Mouse (Mus musculus) heart, adult 11 months (tissue): ENCODE measurements around the gene Apbb1ip.
A peak's percentile ranks its signal among the peaks of the same experiment; 100 is the strongest.

Experiments used
- DNase-seq: peaks from one replicate; pipeline ENCODE4 v3.0.0; 2022

The Apbb1ip gene

DNA sequence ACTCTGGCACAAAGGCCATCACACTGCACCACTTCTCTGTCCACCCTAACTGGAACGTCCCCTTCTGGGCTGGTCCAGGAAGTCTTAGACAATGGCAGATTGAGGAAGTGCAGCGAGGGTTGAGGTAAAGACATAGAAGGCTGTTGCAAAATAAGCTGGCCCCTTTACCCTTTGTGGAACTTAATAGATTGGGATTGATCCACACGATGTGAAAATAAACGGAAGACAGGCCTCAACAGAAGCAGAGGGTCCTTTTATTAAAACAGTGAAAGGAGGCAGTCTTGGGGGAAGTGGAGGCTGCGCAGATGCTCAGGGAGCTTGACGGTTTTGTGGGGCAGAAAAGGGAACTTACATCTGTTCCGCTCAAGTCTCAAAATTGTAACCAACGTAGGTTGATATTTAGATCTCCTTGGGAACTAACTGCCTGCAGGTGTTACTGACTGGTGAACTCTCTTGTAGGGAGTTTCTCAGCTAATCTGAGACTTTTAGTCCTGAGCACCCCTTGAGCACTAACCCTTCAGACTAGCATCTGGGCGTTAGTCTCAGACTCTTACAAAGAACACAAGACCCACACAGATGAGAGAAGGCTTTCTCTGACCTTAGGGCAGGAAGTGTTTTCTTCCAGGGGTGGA is at the start of gene Apbb1ip:
TSS of gene Apbb1ip (plus strand) at position 546 of the 632 bp plus-strand sequence.
- peak; percentile 96 for DNase-seq

DNA sequence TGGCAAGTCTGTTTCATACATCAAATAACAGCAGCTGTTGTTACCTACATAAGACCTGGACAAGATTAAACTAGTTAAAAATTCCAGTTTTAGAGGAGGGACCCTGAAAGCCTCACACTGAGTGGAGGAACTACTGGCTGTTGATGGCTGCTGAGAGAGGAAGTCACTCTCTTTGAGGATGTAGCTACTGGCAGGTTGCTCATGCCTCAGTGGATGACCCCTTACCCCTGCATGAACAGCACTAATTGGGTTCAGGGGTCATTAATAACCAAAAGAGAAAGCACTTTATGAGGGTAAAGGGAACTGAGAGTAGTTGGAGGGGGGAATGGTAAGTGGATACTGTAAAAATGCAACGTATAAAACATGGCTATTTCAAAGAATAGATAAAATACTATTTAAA is 46.8 kb upstream of the Apbb1ip start:
- peak; percentile 49 for DNase-seq

DNA sequence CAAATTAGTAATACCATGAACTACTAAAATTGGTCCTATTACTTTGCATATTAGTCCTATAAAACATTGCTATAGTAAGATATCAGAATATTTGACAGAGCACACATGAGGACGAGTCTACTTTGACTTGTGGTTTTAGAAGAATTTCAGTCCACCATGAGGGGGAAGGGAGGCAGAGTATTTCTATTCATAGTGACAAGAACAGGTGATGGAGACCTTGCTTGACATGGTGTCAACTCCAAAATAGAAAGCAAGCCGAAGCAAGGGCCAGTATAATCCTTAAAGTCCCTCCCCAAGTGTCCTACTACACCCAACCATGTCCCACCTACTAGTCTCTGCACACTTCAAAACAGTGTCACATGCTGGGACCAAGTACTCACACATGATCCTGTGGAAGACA is 37.8 kb upstream of the Apbb1ip start:
- DNase-seq, result no peak

DNA sequence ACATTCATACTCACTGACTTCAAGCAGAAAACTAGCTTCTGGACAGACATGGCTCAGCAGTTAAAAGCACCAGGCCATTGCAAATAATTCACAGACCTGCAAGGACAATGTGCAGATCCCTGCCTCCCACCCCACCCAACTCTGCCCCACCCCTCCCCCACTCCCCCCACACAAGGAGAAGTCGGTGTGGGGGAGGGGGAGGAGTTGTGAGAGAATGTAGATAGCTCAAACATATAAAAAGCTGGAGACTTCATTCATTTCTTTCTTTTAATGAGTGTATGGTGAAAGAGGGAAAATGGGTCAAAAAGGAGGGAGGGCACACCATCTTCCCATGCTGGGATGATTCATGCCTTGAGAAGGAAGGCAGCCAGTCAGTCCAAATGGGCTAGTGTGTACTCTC is 34.5 kb upstream of the Apbb1ip start:
- DNase-seq, result no peak

DNA sequence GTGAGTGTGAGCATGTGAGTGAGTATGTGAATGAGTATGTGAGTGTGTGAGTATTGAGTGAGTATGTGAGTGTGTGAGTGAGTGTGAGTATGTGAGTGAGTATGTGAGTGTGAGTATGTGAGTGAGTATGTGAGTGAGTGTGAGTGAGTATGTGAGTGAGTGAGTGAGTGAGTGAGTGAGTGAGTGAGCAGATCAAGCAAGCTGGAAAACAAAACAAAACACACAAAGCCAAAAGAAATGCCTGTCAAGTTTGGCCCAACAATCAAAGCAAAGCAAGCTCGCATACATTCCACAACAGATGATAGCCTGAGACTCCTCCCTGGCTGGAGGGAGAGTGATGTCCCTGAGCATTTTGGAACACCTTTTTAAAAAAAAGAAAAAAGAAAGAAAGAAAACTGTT is 33.5 kb upstream of the Apbb1ip start:
- DNase-seq, result no peak

DNA sequence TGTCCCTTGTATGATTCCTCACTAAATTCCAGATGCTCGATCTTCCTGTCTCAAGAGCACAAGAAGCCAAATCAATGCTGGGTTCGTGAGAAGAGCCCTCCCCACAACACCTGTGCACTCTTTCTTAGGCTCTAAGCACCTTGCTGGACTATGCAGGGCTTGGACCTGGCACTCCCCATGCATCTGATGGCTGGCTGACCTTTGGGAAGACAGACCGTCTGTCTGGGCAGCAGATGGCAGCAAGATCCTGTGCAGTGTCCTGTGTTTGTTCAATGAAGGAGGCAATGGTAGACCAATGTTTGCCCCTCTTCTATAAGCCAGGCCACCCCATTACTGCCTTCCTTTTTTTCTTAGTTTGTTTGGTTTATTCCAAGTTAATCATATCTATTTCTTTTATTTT is 32.7 kb upstream of the Apbb1ip start:
- no peak for DNase-seq

DNA sequence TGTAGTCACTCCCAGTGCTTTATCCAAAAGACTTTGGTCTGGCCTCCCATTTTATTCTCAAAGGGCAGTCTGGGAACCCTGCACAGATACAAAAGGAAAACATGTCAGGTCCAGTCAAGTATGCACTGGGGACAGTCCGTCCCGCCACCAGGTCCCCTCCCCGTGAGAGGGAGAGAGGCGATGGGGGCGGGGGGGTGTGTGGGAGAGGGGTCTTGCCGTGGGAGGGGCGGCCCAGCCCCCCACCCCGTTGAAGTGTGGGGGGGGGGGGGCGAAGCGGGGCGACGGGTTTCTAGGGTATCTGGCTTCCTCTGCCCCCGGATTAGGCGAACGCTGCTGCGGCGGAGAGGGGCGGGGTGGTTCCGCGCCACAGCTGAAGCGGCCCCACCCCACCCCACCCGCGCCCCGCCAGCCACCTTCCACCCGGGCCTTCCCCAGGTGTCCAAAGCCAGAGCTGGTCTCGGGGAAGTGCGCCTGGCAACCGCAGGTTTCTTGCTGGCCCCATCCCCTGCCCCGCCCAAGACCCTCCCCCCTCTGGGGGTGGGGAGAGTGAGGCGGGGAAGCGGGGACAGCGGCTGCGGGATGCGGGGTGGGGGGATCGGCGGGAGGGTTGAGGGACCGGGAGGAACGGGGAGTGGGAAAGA is 29.7 kb upstream of the Apbb1ip start:
- peak; percentile 95 for DNase-seq

DNA sequence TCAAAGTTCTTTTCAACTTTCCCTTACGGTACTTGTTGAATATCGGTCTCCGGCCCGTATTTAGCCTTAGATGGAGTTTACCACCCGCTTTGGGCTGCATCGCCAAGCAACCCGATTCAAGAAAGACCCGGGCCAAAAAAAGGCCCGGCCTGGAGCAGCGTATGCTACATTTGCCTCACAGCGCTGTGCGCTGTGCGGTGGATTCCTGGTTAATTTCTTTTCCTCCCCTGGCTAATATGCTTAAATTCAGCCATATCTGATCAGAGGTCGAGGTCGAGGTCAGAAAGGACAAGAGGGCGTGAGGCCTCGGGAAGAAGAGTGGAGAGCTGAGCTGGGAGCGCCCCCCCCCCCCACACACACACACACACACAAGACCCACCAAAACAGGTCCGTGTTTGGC is 29.0 kb upstream of the Apbb1ip start:
- DNase-seq, result no peak

DNA sequence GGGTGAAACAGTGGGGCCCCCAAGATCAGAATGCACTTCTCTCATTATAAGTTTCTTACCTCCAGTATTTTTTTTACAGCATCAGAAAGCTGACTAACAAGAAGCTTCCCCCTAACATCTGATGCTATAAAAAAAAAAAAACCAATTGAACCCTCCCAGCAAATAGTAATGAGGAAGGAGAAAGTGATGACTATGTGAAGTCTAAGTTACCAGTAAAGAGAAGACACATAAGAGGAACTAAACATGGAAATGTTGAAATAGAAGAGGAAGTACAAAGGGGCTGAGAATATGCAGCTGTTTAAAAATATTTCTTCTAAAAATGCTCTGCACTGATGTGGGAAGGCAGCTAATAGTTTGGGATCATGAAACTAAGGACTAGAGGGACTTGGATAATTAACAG is 27.1 kb upstream of the Apbb1ip start:
- no peak for DNase-seq

DNA sequence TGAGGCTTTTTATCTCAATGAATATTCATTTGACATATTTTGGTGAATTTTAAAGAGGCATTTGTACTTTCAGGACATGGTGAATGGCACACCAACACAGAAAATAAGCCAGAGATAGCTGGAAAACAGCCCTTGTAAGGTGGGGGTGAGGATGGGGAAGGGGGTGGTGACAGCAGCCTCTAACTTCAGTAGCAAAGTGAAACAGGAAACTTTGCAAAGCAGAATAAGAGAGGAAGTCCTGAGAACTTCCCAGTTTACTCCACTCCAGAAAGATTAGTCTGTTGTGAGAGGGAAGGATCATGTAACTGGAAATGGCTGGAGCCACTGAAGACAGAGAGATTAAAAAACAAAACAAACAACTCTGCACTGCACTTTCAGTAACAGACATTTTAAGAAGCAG is 26.0 kb upstream of the Apbb1ip start:
- peak; percentile 93 for DNase-seq

DNA sequence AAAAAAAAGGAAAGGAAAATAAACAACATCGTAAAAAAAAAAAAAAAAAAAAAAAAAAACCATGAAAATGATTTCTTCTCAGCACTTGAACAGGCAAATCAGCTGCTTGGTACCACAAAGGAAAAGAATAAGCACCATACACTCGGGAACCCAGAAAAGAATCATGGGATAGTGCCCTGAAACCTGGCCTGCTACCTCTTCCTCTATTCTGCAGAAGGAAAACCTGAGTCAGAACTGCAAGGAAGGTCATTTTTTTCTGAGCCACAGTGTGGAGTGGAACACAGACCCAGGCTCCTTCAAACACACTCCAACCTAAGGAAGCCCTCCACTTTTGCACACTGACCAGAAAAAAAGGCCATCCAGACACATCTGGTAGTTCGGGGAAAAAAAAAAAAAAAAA is 24.1 kb upstream of the Apbb1ip start:
- no peak for DNase-seq

DNA sequence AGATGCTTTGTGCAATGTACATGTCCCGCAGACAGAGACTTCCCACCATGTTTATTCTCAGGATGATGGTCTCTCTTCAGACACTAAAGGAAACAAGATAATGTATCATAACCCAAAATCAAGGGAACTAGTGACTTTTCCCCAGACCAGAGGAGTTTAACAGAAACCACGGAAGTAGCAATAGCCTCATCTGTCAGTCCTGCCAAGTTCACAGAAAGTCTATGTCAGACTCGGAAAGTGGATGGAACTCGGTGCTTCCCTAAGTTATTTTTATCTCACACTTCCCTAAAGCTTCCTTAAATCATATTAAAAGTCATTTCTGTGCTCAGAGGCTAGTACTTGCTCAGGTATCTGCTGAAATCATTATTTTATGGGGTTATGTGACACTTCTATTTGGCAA is 21.4 kb upstream of the Apbb1ip start:
- DNase-seq, result peak; percentile 90

DNA sequence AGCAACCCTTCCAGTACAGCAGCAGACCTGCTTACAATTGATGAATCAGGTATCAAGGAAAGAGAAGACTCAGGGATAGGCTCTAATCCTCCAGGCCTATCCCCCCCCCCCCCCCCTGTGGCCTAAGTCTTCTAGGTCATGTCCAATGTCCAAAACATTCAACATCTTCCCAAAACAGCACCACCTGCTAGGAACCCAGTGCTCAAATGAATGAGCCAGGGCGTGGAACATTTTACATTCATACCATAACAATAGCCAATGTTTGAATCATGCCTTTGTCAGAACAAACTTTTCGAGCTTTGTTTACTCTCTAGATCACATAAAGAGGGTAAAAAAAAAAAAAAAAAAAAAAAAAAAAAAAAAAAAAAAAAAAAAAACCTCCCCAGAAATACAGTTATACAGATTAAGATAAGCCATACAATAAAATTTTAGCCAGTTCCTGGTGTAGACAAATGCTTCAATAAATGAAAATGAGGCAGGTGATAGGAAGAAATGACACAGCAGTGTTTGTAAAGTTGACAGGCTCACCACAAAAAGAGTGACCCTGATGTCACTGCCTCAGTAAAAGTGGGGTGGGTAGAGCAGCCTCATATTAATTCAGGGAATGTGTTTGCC is 20.3 kb upstream of the Apbb1ip start:
- no peak for DNase-seq

DNA sequence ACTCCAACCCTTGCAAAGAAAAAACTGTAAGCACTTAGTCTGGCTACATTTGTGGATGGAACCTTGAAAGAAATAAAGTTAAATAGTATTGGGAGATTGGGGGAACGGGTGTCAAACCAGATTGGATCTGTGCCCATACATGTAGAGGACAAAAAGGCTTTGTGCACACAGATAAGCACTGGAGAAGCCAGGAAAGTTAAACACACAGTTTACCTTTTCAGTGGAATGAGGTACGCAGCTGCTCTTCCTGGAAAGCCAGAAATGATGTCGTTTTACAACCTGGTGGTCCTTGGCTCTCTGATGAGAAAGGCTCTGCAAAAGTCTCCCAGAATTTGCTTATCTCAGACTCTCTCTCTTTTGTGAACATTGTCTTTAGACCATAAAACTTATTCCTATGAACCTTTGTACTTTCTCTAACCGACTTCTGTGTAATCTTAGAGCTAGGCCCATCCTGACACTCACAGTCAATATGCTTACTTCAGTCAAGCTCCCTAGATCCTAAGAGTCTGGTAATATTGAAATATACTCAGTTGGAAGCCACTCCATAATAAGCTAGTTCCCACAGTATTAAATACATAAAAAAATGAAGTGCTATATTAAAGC is 19.6 kb upstream of the Apbb1ip start:
- no peak for DNase-seq

DNA sequence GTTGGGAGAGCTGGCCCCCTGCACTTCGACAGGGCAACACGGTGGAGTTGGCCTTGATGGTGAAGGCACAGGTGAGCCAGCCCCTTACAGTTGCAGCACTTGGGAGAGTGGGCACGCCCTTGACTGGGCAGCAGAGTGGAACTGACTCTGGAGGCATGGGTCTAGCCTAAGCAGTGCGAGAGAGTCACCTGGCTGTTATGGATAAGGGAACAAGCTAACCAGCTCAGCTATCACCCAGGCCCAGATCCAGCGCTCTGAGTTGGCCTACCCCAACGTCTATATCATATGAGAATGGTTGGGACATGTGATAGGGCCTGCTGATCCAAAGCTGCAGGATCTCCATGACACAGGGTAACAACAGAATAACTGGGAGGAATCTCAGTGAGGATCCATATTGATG is 18.3 kb upstream of the Apbb1ip start:
- no peak for DNase-seq

DNA sequence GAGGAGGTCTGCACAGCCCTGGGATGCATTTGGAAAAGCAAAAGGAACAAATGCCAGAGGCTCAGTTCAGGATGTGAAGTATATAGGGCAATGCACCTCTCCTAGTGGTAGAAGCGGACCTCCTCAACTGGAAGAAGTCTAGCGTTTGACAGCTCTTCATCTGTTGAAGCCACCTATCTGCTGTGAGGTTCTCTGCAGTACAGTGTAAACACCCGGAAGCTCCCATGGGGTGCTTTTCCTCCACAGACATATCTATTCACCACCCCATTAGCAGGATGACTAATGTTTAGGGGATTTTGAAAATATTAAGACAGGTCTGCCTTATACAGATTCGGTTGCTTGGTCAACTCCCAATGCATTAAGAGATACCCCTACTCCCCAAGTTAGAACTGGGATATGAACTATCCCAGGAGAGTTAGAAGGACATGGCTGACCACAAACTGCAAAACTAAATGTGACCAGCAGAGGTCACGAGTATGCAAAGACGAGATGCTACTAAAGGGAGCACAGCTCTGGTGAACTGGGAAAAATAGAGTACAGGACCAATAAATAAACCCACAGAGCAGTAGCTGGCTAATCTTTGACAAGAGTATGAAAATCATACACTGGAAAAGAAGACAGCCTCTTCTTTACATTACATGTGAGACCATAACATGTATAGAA is 15.5 kb upstream of the Apbb1ip start:
- no peak for DNase-seq

DNA sequence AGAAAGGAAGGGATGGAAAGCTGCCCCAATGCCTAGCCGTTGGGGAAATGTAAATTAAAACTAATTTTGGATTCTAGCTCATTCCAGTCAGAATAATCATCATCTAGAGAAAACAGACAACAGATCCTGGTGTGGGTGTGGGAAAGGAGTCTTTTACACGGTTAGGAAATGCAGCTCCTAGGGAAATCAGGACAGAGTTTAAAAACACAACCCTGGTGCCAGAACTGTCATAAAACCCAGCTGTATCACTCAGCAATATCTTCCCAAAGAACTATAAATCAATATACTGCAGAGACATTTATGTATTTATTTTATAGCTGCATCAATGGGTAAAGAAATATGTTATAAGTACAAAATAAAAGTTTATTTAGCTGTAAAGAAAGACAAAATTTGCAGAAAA is 13.4 kb upstream of the Apbb1ip start:
- no peak for DNase-seq

DNA sequence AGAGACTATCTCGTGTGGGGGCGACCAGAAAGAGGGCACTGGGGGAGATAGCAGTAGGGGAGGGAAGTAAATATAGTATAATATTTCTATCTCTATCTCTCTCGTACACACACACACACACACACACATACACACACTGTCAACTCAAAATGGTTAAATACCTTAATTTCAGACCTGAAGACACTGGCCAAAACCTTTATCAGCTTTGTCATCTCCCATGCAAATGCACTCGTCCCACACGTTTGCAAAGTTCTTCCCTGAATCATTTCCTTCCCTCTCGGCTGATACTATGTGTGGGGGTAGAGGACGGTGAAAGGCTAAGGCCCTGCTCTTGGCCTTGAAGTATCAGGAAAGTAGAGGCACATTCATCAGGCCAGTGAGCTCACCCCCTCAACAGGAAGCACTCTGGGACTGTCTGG is 12.8 kb upstream of the Apbb1ip start:
- DNase-seq, result peak; percentile 82

DNA sequence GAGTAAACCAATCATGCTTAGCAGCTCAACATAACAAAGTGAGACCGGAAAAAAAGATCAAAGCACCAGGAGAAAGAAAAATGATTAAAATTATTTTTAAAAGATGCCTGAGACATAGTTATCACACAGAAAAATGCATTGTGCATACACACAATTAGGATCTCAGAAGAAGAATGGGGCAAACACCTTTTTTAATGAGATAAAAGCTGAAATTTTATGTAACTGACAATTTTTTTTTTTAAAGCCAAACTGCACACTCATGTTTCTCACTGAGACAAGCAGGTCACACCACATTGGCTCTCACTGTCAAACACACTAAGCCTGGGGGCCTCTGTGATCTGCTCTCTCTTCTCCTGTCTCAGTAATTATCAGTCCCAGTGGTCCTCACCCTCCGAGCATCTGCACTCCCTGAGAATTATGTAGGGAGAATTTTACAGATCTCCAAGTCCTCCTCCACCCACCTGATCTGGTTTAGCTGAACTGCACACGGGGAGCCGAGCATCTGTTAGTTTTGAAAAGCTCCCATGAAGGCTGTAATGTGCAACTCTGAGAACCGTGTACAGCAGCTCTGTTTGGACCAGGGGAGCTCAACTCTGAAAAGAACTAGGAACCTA is 9.0 kb upstream of the Apbb1ip start:
- DNase-seq, result peak; percentile 59

DNA sequence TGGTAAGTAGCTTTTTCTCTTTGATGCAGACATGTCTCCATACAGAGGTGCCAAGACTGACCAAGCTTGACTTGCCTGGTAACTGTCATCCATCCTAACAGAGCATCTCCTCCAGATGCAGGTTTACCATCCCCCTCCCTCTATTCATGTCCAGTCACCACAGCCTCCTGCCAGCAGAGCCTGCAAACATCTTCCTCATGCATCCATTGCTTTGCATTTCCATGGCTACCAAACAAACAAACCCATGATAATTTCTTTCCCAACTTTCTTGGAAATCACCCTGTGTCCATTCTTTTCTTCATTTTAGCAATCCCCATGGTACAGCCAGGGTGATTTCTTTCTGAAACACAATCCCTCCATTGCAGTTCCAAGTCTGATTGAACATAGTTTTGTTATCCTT is 2.6 kb upstream of the Apbb1ip start:
- peak; percentile 95 for DNase-seq

DNA sequence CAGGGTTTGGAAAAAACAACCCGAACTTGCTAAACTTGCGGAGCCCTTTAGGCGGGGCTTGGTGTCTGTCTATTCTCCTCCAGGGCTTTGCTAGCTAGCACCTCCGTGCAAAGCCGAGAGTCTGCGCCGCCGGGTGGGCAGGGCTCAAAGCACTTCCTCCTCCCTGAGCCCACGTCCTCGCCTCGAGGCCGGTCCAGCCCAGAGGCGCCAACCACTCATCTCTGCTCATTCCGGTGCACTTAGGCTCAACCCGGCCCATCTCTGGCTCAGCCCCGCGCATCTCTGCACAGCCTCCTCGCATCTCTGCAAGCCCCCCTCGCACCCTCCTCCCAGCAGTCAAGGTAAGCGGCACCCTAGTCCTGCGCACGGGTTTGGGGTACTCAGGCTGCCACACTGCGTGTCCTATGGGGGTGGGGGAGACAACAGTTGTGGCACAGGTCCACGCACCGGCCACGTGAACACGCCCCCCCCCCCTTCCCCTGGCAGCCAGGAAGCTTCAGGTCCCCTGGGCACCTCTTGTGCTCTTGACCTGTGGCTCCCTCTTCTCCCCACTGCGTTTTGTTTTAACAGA is 372 bp downstream of the Apbb1ip start:
- peak; percentile 99 for DNase-seq

DNA sequence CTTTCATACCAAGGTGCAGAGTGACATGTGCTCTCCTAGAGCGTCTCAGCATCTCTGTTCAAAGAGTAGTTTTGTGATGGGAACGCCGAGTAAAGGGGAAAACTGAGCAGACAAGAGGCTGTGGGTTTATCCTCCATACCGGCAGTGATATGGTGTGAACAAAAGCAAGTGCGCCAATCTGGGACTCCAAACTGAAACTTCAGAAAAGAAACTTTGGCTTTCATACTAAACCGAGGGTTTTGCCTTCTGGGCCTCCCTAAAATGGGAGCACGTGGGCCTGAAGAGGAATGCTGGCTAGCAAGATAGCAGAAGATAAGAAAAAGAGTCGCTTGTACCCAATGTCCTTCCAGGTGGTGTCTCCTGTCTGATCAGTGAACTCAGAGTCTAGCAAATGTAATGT is 1.3 kb downstream of the Apbb1ip start:
- DNase-seq, result no peak

DNA sequence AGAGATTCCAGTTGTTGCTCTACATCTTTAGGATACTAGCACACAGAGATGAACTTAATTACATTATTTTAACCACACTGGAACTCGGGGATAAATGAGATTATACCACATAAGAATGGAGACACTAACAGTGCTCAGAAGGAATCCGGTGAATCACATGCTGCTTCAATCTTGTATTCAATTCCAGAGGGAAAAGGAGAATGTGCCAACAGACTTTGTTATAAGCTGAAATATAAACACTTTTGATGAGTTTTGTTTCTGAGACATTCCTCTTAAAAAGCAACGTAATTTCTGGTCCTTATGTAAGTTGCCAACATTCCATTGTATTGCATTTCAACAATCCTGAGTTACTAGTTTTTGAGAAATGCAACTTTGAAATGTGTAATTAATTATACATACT is 1.8 kb downstream of the Apbb1ip start:
- DNase-seq, result no peak
